Mouse (Mus musculus) testis, postnatal 10 days (tissue): ENCODE data around the gene Usp49.
"Not testable (repeated sequence)": the region's sequence is repeated elsewhere in the genome, so short reads cannot be mapped to it uniquely, and the experiment has no call there.

ENCODE experiments used
- DNase-seq: peaks from one replicate; pipeline ENCODE4 v3.0.0; 2021; ENCODE audit warnings: low spot score

Gene Usp49

DNA sequence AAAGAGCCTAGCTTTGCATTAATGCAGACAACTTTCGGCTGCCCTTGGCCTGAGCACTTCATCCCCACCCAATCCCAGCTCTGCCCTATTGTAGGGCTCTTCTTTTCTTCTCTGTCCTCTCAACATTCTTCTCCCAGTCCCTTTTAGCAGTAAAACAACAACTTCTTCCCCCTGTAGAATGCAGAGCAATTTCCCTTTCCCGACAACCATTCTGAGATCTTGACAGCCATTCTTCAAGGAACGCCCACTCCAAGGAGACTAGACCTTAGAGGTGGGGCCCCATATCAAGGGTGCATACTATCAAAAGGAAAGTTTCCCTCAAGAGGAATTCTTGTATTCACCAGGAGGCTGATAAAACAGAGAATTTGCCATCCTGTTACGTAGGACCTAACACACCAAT, 18.5 kb downstream of the Usp49 start:
- DNase-seq = no peak

- no peak for DNase-seq
These were observed 21.5 kb downstream of the Usp49 start for GRCm38 (mm10) chr17:47651953-47652352.

DNA sequence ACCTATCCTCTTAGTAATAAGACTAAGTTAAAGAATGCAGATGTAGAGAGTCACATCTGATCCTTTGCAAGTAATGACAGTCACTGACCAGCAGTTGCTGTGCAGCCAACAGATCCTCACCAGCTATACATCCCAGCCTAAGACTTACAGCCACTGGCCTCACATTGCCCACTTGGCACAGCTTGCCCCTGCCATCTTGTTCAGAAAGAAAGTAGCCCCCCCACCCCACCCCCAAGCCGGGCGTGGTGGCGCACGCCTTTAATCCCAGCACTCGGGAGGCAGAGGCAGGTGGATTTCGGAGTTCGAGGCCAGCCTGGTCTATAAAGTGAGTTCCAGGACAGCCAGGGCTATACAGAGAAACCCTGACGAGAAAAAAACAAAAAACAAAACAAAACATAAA, 23.9 kb downstream of the Usp49 start:
- not testable (repeated sequence) for DNase-seq

DNA sequence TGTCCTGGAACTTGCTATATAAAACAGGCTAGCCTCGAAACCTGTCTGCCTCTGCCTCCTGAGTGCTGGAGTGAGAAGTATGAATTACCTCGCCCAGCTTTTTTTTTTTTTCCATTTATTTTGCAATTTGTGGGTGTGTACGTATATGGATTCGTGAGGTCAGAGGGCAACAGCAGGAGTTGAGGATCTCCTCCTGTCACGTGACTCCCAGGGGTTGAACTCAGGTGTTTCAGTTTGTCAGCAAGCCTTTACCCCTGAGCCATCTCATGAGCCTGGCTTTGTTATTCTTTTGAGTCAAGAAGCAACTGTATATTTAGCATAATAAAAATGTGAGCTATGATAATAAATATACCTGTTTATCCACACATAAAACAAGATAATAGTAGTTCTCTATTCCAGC, 25.2 kb downstream of the Usp49 start:
- no peak for DNase-seq

DNA sequence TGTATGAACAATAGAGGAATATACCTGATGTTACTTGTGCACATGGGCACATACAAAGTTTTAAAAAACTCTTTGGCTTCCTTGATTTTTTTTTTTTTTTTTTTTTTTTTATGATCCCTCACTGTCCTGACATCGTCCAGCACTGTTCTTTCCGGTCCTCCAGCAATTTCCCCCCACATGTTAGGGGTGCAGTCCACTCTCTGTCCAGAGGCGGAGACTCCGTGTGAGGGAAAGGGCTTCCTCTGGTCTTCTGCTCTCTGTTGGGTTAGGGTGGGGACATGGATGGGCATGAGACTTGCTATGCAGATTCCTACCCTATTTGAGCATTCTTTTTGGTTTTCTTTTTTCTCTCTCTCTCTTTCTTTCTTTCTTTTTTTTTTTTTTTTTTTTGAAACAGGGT, 27.4 kb downstream of the Usp49 start:
- DNase-seq = no peak

- DNase-seq = no peak
These were observed 28.3 kb downstream of the Usp49 start for GRCm38 (mm10) chr17:47658741-47659243.

DNA sequence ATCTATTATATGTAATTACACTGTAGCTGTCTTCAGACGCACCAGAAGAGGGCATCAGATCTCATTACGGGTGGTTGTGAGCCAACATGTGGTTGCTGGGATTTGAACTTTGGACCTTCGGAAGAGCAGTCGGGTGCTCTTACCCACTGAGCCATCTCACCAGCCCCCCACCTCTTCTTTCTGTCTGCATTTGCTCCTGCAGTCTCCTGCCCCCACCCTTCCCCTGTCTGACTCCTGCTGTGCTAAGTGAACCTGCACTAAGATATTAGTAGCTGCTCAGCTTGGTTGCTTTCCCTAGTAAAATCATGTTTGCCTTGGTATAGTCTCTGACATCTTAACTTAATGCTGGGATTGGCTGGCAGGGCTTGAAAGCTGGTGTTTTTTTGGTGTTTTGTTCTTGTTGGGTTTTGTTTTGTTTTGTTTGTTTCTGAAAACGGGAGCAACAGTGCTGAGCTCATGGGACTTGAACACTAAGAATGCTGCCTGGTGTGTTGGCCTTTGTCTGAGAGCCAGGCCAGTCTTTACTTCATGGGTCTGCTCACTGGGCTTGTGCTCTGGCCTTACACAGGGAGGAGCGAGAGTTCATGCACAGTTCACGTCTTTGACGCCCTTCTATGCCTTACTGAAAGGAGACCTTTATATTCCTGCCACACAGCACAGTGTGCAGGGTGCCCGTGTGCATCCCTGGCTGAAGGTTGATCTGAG, 32.7 kb downstream of the Usp49 start:
- no peak for DNase-seq

DNA sequence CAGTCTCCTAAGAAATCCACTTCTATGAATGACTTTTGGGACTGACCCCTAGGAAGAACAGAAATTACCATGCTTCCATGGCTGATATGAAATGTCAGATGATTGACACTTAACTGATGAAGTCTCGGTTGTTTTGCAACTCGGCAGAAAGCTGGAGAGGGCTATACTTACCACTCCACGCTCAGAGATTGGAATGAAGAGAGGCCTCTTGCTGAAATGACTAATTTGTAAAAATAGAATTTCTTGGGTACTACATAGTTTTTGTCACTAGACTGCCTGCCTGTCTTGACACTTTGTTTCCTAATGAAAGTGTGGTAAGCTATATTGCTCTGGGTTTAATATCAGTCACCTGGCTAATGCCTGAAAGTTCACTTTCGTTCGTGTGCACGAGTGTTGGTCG, 34.0 kb downstream of the Usp49 start:
- no peak for DNase-seq

- DNase-seq = no peak
These were observed 38.7 kb downstream of the Usp49 start for GRCm38 (mm10) chr17:47669166-47669565.

GRCm38 (mm10) chr17:47671988-47672310, 41.5 kb downstream of the Usp49 start:
- DNase-seq = no peak

DNA sequence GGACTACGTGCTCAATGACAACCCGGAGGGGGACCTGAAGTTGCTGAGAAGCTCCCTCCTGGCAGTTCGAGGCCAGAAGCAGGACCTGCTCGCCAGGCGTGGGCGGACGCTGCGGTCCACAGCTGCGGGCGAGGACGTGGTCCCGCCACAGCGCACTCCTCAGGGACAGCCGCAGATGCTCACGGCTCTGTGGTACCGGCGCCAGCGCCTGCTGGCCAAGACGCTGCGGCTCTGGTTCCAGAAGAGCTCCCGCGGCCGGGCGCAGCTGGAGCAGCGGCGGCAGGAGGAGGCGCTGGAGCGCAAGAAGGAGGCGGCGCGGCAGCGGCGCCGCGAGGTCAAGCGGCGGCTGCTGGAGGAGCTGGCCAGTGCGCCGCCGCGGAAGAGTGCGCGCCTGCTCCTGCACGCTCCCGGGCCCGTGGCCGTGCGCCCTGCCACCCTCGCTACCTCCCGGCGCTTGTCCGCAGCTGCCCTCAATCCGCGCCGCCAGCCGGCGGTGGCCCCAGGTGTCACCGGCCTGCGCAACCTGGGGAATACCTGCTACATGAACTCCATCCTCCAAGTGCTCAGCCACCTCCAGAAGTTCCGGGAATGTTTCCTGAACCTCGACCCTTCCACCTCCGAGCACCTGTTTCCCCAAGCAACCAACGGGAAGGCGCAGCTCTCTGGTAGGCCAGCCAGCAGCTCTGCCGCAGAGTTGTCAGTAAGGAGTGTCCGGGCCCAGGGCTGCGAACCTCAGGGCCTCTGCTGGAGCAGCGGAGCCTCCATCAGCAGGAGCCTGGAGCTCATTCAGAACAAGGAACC, 42.0 kb downstream of the Usp49 start:
- peak; percentile 77 for DNase-seq

GRCm38 (mm10) chr17:47676581-47676980, 46.1 kb downstream of the Usp49 start:
- peak; percentile 85 for DNase-seq

- no peak for DNase-seq
These were observed 47.7 kb downstream of the Usp49 start for GRCm38 (mm10) chr17:47678238-47678637.

- no peak for DNase-seq
These were observed 48.2 kb downstream of the Usp49 start for GRCm38 (mm10) chr17:47678702-47679101.

- DNase-seq = no peak
These were observed 52.3 kb downstream of the Usp49 start for GRCm38 (mm10) chr17:47682836-47683235.

DNA sequence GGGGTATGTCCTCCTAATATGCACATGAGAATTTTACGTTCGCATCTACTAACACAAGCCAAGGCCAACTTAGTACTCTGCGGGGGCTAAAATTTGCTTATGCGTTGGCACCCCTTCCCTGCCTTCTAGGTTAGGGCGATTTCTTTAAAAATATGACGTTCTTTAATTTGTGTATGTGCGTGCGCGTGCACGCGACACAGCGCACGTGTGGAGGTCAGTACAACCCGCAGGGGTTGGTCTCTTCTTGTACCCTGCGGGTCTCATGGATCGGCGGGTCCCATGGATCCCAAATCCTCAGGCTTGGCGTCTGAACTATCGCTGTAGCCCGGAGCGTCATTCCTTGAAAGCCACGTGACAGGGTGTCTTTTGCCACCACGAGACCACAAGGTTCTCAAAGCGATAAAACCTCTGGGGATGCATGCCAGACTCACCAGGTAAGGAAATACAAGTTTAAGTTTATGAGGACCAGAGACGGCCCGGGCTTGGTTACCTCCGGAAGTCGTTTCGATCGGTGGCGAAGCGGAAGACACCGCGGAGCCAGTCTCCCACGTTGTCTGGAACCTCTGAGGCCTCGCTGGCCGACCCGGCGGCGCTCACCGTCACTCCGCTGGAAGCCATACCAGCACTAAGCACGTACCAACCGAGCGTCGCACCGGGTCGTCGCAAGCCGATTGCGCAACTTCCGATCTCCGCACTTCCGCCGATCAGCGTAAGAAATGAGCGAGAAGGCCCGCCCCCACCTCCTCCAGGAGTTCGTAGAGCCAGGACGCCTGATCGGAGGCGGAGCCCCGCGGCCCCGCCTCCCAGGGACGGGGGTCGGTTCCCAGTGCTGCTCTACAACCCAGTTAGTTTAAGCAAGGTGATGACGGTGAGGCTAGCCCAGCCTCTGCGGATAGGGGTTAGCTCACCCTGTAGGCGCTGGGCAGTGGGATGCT, 57.2 kb downstream of the Usp49 start:
- DNase-seq = peak; percentile 96

DNA sequence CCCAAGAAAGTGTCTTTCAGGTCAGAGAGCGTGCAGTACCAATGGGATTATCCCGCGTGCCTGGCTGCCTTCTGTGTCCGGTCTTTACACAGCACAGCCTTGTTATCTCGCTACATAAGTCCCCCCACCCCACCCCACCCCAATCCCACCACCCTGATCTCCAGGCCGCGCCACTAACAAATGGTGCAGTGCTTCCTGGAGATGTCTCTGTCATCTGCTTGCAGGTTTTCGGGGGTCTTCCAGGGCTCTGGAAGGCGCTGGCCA, 57.8 kb downstream of the Usp49 start, which contains the start of gene Tomm6:
Gene Tomm6 (minus strand): TSS at position 43 of the 264 bp plus-strand sequence.
- no peak for DNase-seq

- DNase-seq = peak; percentile 85
These were observed 58.4 kb downstream of the Usp49 start, which contains the start of gene Frs3 for GRCm38 (mm10) chr17:47688608-47689575. Frs3 (plus strand) TSS chr17:47689030.

GRCm38 (mm10) chr17:47689894-47690293, 59.4 kb downstream of the Usp49 start:
- DNase-seq = no peak

GRCm38 (mm10) chr17:47691650-47692049, 61.2 kb downstream of the Usp49 start:
- DNase-seq = no peak
